Mouse (Mus musculus): ENCODE data around the gene Spaca7. TPM values are rescaled to one million over a fixed set of nuclear protein-coding genes. Genes with fewer than 3 reads are reported as not detected.

Spaca7 gene
- polyA plus RNA-seq, 1 experiment from 2014 or later: not detected

Other genes starting within 250 kb of the Spaca7 start
- not detected in 2 replicates for gene Sox1, start 177.7 kb upstream of the Spaca7 start, polyA plus RNA-seq (2015; fragmentation: Nextera tagmentation; extraction: Ambion mirVana)
- gene Tubgcp3, start 99.2 kb downstream of the Spaca7 start, polyA plus RNA-seq (2015; fragmentation: Nextera tagmentation; extraction: Ambion mirVana): 39.5 and 40.5 TPM in 2 replicates
- 17.3 and 24.8 TPM in 2 replicates for gene Atp11a, start 184.0 kb downstream of the Spaca7 start, polyA plus RNA-seq (2015; fragmentation: Nextera tagmentation; extraction: Ambion mirVana)

All from embryonic facial prominence, embryonic 13.5 days (tissue).